Mouse (Mus musculus) kidney, embryonic 15.5 days (tissue): ENCODE measurements around the gene Sap30bp. TPM values are rescaled to one million over a fixed set of nuclear protein-coding genes. Genes with fewer than 3 reads are reported as not detected.

Experiments
- ATAC-seq: fragments of 200-750 bp; cut with Nextera tagmentation; replicated peaks from 2 replicates; pipeline ENCODE4 v1.8.0; 2017; ENCODE audit warnings: moderate TSS enrichment; ENCODE audit not compliant: low FRiP score
- H3K27ac ChIP-seq: fragments of 300-500 bp; sonication (generic); 2 replicates; pipeline ENCODE4 v1.5.1; 2015; ENCODE audit warnings: mild to moderate bottlenecking, inconsistent platforms
- H3K27me3 ChIP-seq: fragments of 300-500 bp; sonication (generic); 2 replicates; pipeline ENCODE4 v1.6.1; 2015; ENCODE audit warnings: inconsistent platforms
- H3K36me3 ChIP-seq: fragments of 300-500 bp; sonication (generic); 2 replicates; pipeline ENCODE4 v1.6.1; 2015; ENCODE audit warnings: inconsistent platforms
- H3K4me1 ChIP-seq: fragments of 300-500 bp; sonication (generic); 2 replicates; pipeline ENCODE4 v1.6.1; 2015; ENCODE audit warnings: inconsistent platforms
- H3K4me2 ChIP-seq: fragments of 300-500 bp; sonication (generic); 2 replicates; pipeline ENCODE4 v1.6.1; 2015; ENCODE audit warnings: moderate library complexity, mild to moderate bottlenecking, inconsistent platforms
- H3K4me3 ChIP-seq: fragments of 300-500 bp; sonication (generic); replicated peaks from 2 replicates; pipeline ENCODE4 v1.5.1; 2015; ENCODE audit warnings: mild to moderate bottlenecking, inconsistent platforms
- H3K9ac ChIP-seq: fragments of 300-500 bp; sonication (generic); 2 replicates; pipeline ENCODE4 v1.6.1; 2015; ENCODE audit warnings: mild to moderate bottlenecking, inconsistent platforms
- H3K9me3 ChIP-seq: fragments of 300-500 bp; sonication (generic); replicated peaks from 2 replicates; pipeline ENCODE4 v1.6.1; 2016; ENCODE audit warnings: inconsistent platforms
- WGBS: fragments of 180-500 bp; shearing (Covaris S2); methylation state at CpG from one replicate; pipeline ENCODE4 v1.1.7; 2015; ENCODE audit warnings: mixed read lengths; 5-methylcytosine and 5-hydroxymethylcytosine counted together
- polyA plus RNA-seq: library from polyadenylated mRNA; unstranded; fragments of >200 nt; fragmentation: Nextera tagmentation; extraction: Ambion mirVana; gene quantifications from 2 replicates; pipeline ENCODE4 v1.2.1, GENCODE M21; 2015

Gene Sap30bp
- polyA plus RNA-seq, result 41.6 and 44.5 TPM in 2 replicates

GRCm38 (mm10) chr11:115933108-115933746, at the start of gene Sap30bp, which contains the start of gene Recql5:
Sap30bp (plus strand) TSS chr11:115933282.
Recql5 (minus strand) TSS chr11:115933477.
- Histone ChIP-seq H3K9me3 (no peaks in the 10 kb centered on the region), H3K27me3 (no peaks in the 10 kb centered on the region), H3K9ac (peak within 1 kb of the TSS; percentile 81), H3K4me2 (peak within 1 kb of the TSS; percentile 88), H3K27ac (peak within 1 kb of the TSS; percentile 59; the same call in 1 of the 2 replicates), H3K4me1 (peaks cover 23% of the 10 kb centered on the region), H3K4me3 (peak within 1 kb of the TSS; percentile 96), H3K36me3 (peaks cover 33% of the 10 kb centered on the region)
- peak; percentile 99 for ATAC-seq
- WGBS, result 1% methylated on average over 28 of the region's 28 CpGs

- H3K4me3 ChIP-seq, result no peak overlapping the region
- no peaks in the 10 kb centered on the region for H3K9me3 ChIP-seq
- H3K9ac ChIP-seq, result no peak overlapping the region
- no peak overlapping the region for H3K4me2 ChIP-seq
- H3K27ac ChIP-seq, result no peak overlapping the region
- 84% methylated on average over 3 of the region's 3 CpGs for WGBS
- H3K4me1 ChIP-seq, result peaks cover 18% of the 10 kb centered on the region
- ATAC-seq, result no peak
- peaks cover 23% of the 10 kb centered on the region for H3K27me3 ChIP-seq
- H3K36me3 ChIP-seq, result no peaks in the 10 kb centered on the region
Measured at GRCm38 (mm10) chr11:115884361-115884760, 48.7 kb upstream of the Sap30bp start.

- no peaks in the 10 kb centered on the region for H3K36me3 ChIP-seq
- no peak overlapping the region for H3K9ac ChIP-seq
- H3K27ac ChIP-seq, result no peak overlapping the region
- H3K4me2 ChIP-seq, result no peak overlapping the region
- ATAC-seq, result no peak
- H3K4me1 ChIP-seq, result peaks cover 18% of the 10 kb centered on the region
- WGBS, result 78% methylated on average over 11 of the region's 11 CpGs
- no peak overlapping the region for H3K4me3 ChIP-seq
- H3K9me3 ChIP-seq, result no peaks in the 10 kb centered on the region
- H3K27me3 ChIP-seq, result peaks cover 23% of the 10 kb centered on the region
Measured at GRCm38 (mm10) chr11:115885281-115885680, 47.8 kb upstream of the Sap30bp start.

- Histone ChIP-seq H3K9me3 (no peaks in the 10 kb centered on the region), H3K4me1 (peaks cover 21% of the 10 kb centered on the region), H3K4me3 (no peak overlapping the region), H3K27me3 (peaks cover 23% of the 10 kb centered on the region), H3K27ac (no peak overlapping the region), H3K36me3 (no peaks in the 10 kb centered on the region), H3K4me2 (no peak overlapping the region), H3K9ac (no peak overlapping the region)
- no peak for ATAC-seq
- 89% methylated on average over 11 of the region's 11 CpGs for WGBS
Measured at GRCm38 (mm10) chr11:115886446-115886845, 46.6 kb upstream of the Sap30bp start.

GRCm38 (mm10) chr11:115888020-115888419, 45.1 kb upstream of the Sap30bp start:
- WGBS, result 86% methylated on average over 5 of the region's 5 CpGs
- H3K4me3 ChIP-seq, result no peak overlapping the region
- no peak overlapping the region for H3K27ac ChIP-seq

GRCm38 (mm10) chr11:115889159-115889558, 43.9 kb upstream of the Sap30bp start:
- no peak overlapping the region for H3K9ac ChIP-seq
- H3K9me3 ChIP-seq, result no peaks in the 10 kb centered on the region
- H3K36me3 ChIP-seq, result peaks cover 15% of the 10 kb centered on the region
- peaks cover 24% of the 10 kb centered on the region for H3K4me1 ChIP-seq
- 84% methylated on average over 6 of the region's 6 CpGs for WGBS
- 0 out of 2 replicates have a peak, but pooled peaks cover 3% of the 10 kb centered on the region for H3K27me3 ChIP-seq
- ATAC-seq, result no peak
- no peak overlapping the region for H3K27ac ChIP-seq
- no peak overlapping the region for H3K4me3 ChIP-seq
- no peak overlapping the region for H3K4me2 ChIP-seq

More at GRCm38 (mm10) chr11:115888020-115888419, 45.1 kb upstream of the Sap30bp start:
- Histone ChIP-seq H3K9ac (no peak overlapping the region), H3K36me3 (peaks cover 6% of the 10 kb centered on the region; the same call in 1 of the 2 replicates), H3K4me1 (peaks cover 32% of the 10 kb centered on the region), H3K27me3 (peaks cover 14% of the 10 kb centered on the region), H3K9me3 (no peaks in the 10 kb centered on the region), H3K4me2 (no peak overlapping the region)
- ATAC-seq, result no peak

GRCm38 (mm10) chr11:115892213-115892612, 40.9 kb upstream of the Sap30bp start:
- Histone ChIP-seq H3K4me1 (peaks cover 16% of the 10 kb centered on the region), H3K4me3 (no peak overlapping the region), H3K27ac (no peak overlapping the region), H3K36me3 (peaks cover 40% of the 10 kb centered on the region), H3K4me2 (no peak overlapping the region), H3K9me3 (no peaks in the 10 kb centered on the region), H3K27me3 (no peaks in the 10 kb centered on the region), H3K9ac (no peak overlapping the region)
- no peak for ATAC-seq
- 55% methylated on average over 6 of the region's 6 CpGs for WGBS

- Histone ChIP-seq H3K4me2 (no peak overlapping the region), H3K36me3 (peaks cover 40% of the 10 kb centered on the region), H3K9ac (no peak overlapping the region), H3K4me3 (no peak overlapping the region), H3K4me1 (peaks cover 13% of the 10 kb centered on the region; the same call in 1 of the 2 replicates), H3K27me3 (no peaks in the 10 kb centered on the region), H3K27ac (no peak overlapping the region), H3K9me3 (no peaks in the 10 kb centered on the region)
- ATAC-seq, result no peak
- WGBS, result 85% methylated on average over 9 of the region's 9 CpGs
Measured at GRCm38 (mm10) chr11:115893071-115893470, 40.0 kb upstream of the Sap30bp start.

- Histone ChIP-seq H3K9ac (no peak overlapping the region), H3K27ac (no peak overlapping the region), H3K27me3 (no peaks in the 10 kb centered on the region), H3K4me1 (peaks cover 29% of the 10 kb centered on the region), H3K9me3 (no peaks in the 10 kb centered on the region), H3K4me2 (no peak overlapping the region), H3K4me3 (no peak overlapping the region), H3K36me3 (peaks cover 40% of the 10 kb centered on the region)
- no peak for ATAC-seq
- WGBS, result 70% methylated on average over 14 of the region's 14 CpGs
Measured at GRCm38 (mm10) chr11:115894755-115895520, 38.1 kb upstream of the Sap30bp start.

- peaks cover 31% of the 10 kb centered on the region for H3K36me3 ChIP-seq
- 81% methylated on average over 7 of the region's 7 CpGs for WGBS
- no peaks in the 10 kb centered on the region for H3K9me3 ChIP-seq
- no peak overlapping the region for H3K4me2 ChIP-seq
- no peak for ATAC-seq
- no peaks in the 10 kb centered on the region for H3K27me3 ChIP-seq
- H3K4me1 ChIP-seq, result peaks cover 50% of the 10 kb centered on the region
- H3K9ac ChIP-seq, result 0 out of 2 replicates have a peak overlapping the region, but pooled peaks have one; percentile 0
- no peak overlapping the region for H3K4me3 ChIP-seq
- H3K27ac ChIP-seq, result peak overlapping the region; percentile 90
Measured at GRCm38 (mm10) chr11:115898446-115898845, 34.6 kb upstream of the Sap30bp start.

- no peak for ATAC-seq
- H3K27me3 ChIP-seq, result no peaks in the 10 kb centered on the region
- WGBS, result 12% methylated on average over 4 of the region's 4 CpGs
- 0 out of 2 replicates have a peak overlapping the region, but pooled peaks have one; percentile 0 for H3K9ac ChIP-seq
- H3K4me2 ChIP-seq, result no peak overlapping the region
- H3K4me1 ChIP-seq, result peaks cover 54% of the 10 kb centered on the region
- H3K27ac ChIP-seq, result peak overlapping the region; percentile 90
- H3K9me3 ChIP-seq, result no peaks in the 10 kb centered on the region
- H3K36me3 ChIP-seq, result peaks cover 28% of the 10 kb centered on the region
- H3K4me3 ChIP-seq, result no peak overlapping the region
Measured at GRCm38 (mm10) chr11:115898886-115899285, 34.2 kb upstream of the Sap30bp start.
